Mouse (Mus musculus): ENCODE measurements at regions not wholly inside any gene's neighbourhood (a gene's known extent, or its start where the extent isn't known, plus 50 kb on each side); places are given as distances from the start of the nearest gene placed in this dataset.

GRCm38 (mm10) chr16:24326571-24326970 lies 66.7 kb upstream of the Lpp start:
- 99% methylated on average over 4 of the region's 4 CpGs for WGBS
- DNase-seq, result no peak
- no peaks in the 10 kb centered on the region for H3K27me3 ChIP-seq (ENCODE audit: control insufficient read depth, insufficient read depth, low read length)
- H3K4me3 ChIP-seq (ENCODE audit: control insufficient read depth, insufficient read depth, low read length), result no peak overlapping the region
- TF ChIP-seq POLR2A (IDR thresholded peaks at IDR 0.05; ENCODE audit: control insufficient read depth, extremely low read depth, insufficient read depth, low read length, poor library complexity) (no peak), CTCF (IDR thresholded peaks at IDR 0.05; ENCODE audit: borderline replicate concordance, control insufficient read depth, extremely low read depth, insufficient read depth, low read length, poor library complexity) (no peak)
- H3K4me1 ChIP-seq (replicated peaks; ENCODE audit: control insufficient read depth, insufficient read depth, low read length), result peaks cover 2% of the 10 kb centered on the region; the same call in 1 of the 2 replicates
- no peak overlapping the region for H3K27ac ChIP-seq (ENCODE audit: control insufficient read depth, insufficient read depth, low read length)
- H3K36me3 ChIP-seq (ENCODE audit: control insufficient read depth, insufficient read depth, low read length), result no peaks in the 10 kb centered on the region

- H3K36me3 ChIP-seq (ENCODE audit: control insufficient read depth, insufficient read depth, low read length), result no peaks in the 10 kb centered on the region
- TF ChIP-seq POLR2A (IDR thresholded peaks at IDR 0.05; ENCODE audit: control insufficient read depth, extremely low read depth, insufficient read depth, low read length, poor library complexity) (no peak), CTCF (IDR thresholded peaks at IDR 0.05; ENCODE audit: borderline replicate concordance, control insufficient read depth, extremely low read depth, insufficient read depth, low read length, poor library complexity) (no peak)
- over 99% methylated on average over 5 of the region's 5 CpGs for WGBS
- H3K4me1 ChIP-seq (replicated peaks; ENCODE audit: control insufficient read depth, insufficient read depth, low read length), result no peaks in the 10 kb centered on the region
- no peaks in the 10 kb centered on the region for H3K27me3 ChIP-seq (ENCODE audit: control insufficient read depth, insufficient read depth, low read length)
- DNase-seq, result no peak
- H3K4me3 ChIP-seq (ENCODE audit: control insufficient read depth, insufficient read depth, low read length), result no peak overlapping the region
- no peak overlapping the region for H3K27ac ChIP-seq (ENCODE audit: control insufficient read depth, insufficient read depth, low read length)
Observed at GRCm38 (mm10) chr16:24326046-24326445, 67.3 kb upstream of the Lpp start.

GRCm38 (mm10) chr16:24324917-24325316 lies 68.4 kb upstream of the Lpp start:
- H3K4me3 ChIP-seq (ENCODE audit: control insufficient read depth, insufficient read depth, low read length), result no peak overlapping the region
- H3K27ac ChIP-seq (ENCODE audit: control insufficient read depth, insufficient read depth, low read length), result no peak overlapping the region
- WGBS, result 100% methylated on average over 2 of the region's 2 CpGs
- TF ChIP-seq POLR2A (IDR thresholded peaks at IDR 0.05; ENCODE audit: control insufficient read depth, extremely low read depth, insufficient read depth, low read length, poor library complexity), result no peak
- no peak for TF ChIP-seq CTCF (IDR thresholded peaks at IDR 0.05; ENCODE audit: borderline replicate concordance, control insufficient read depth, extremely low read depth, insufficient read depth, low read length, poor library complexity)
- DNase-seq, result no peak
- H3K27me3 ChIP-seq (ENCODE audit: control insufficient read depth, insufficient read depth, low read length), result no peaks in the 10 kb centered on the region
- H3K36me3 ChIP-seq (ENCODE audit: control insufficient read depth, insufficient read depth, low read length), result no peaks in the 10 kb centered on the region
- H3K4me1 ChIP-seq (replicated peaks; ENCODE audit: control insufficient read depth, insufficient read depth, low read length), result no peaks in the 10 kb centered on the region

- H3K36me3 ChIP-seq (ENCODE audit: control insufficient read depth, insufficient read depth, low read length), result no peaks in the 10 kb centered on the region
- TF ChIP-seq CTCF (IDR thresholded peaks at IDR 0.05; ENCODE audit: borderline replicate concordance, control insufficient read depth, extremely low read depth, insufficient read depth, low read length, poor library complexity) (no peak), POLR2A (IDR thresholded peaks at IDR 0.05; ENCODE audit: control insufficient read depth, extremely low read depth, insufficient read depth, low read length, poor library complexity) (no peak)
- H3K27ac ChIP-seq (ENCODE audit: control insufficient read depth, insufficient read depth, low read length), result no peak overlapping the region
- peaks cover 7% of the 10 kb centered on the region for H3K4me1 ChIP-seq (replicated peaks; ENCODE audit: control insufficient read depth, insufficient read depth, low read length)
- H3K27me3 ChIP-seq (ENCODE audit: control insufficient read depth, insufficient read depth, low read length), result no peaks in the 10 kb centered on the region
- WGBS, result 44% methylated on average over 8 of the region's 8 CpGs
- no peak overlapping the region for H3K4me3 ChIP-seq (ENCODE audit: control insufficient read depth, insufficient read depth, low read length)
- no peak for DNase-seq
Observed at GRCm38 (mm10) chr16:24318723-24319437, 74.4 kb upstream of the Lpp start.

- WGBS, result 85% methylated on average over 7 of the region's 7 CpGs
- H3K36me3 ChIP-seq (ENCODE audit: control insufficient read depth, insufficient read depth, low read length), result no peaks in the 10 kb centered on the region
- no peaks in the 10 kb centered on the region for H3K27me3 ChIP-seq (ENCODE audit: control insufficient read depth, insufficient read depth, low read length)
- no peak overlapping the region for H3K27ac ChIP-seq (ENCODE audit: control insufficient read depth, insufficient read depth, low read length)
- H3K4me3 ChIP-seq (ENCODE audit: control insufficient read depth, insufficient read depth, low read length), result no peak overlapping the region
- no peak for DNase-seq
- peaks cover 8% of the 10 kb centered on the region for H3K4me1 ChIP-seq (replicated peaks; ENCODE audit: control insufficient read depth, insufficient read depth, low read length)
- TF ChIP-seq CTCF (IDR thresholded peaks at IDR 0.05; ENCODE audit: borderline replicate concordance, control insufficient read depth, extremely low read depth, insufficient read depth, low read length, poor library complexity) (no peak), POLR2A (IDR thresholded peaks at IDR 0.05; ENCODE audit: control insufficient read depth, extremely low read depth, insufficient read depth, low read length, poor library complexity) (no peak)
Observed at GRCm38 (mm10) chr16:24313544-24314326, 79.6 kb upstream of the Lpp start.

GRCm38 (mm10) chr16:24305391-24305790 lies 87.9 kb upstream of the Lpp start:
- H3K27ac ChIP-seq (ENCODE audit: control insufficient read depth, insufficient read depth, low read length), result no peak overlapping the region
- no peak overlapping the region for H3K4me3 ChIP-seq (ENCODE audit: control insufficient read depth, insufficient read depth, low read length)
- H3K4me1 ChIP-seq (replicated peaks; ENCODE audit: control insufficient read depth, insufficient read depth, low read length), result no peaks in the 10 kb centered on the region; the same call in 1 of the 2 replicates
- no peaks in the 10 kb centered on the region for H3K36me3 ChIP-seq (ENCODE audit: control insufficient read depth, insufficient read depth, low read length)
- WGBS, result 100% methylated on average over 1 of the region's 1 CpGs
- H3K27me3 ChIP-seq (ENCODE audit: control insufficient read depth, insufficient read depth, low read length), result no peaks in the 10 kb centered on the region
- no peak for DNase-seq
- TF ChIP-seq CTCF (IDR thresholded peaks at IDR 0.05; ENCODE audit: borderline replicate concordance, control insufficient read depth, extremely low read depth, insufficient read depth, low read length, poor library complexity) (no peak), POLR2A (IDR thresholded peaks at IDR 0.05; ENCODE audit: control insufficient read depth, extremely low read depth, insufficient read depth, low read length, poor library complexity) (no peak)
